Mouse (Mus musculus) adrenal gland, postnatal 25 days (tissue): Measurements from ENCODE around the gene Plekhb1. TPM values are rescaled to one million over a fixed set of nuclear protein-coding genes. Genes with fewer than 3 reads are reported as not detected.

Experiments
- DNase-seq: peaks from one replicate; pipeline ENCODE4 v3.0.0; 2021; ENCODE audit warnings: mixed read lengths
- long read RNA-seq: library from polyadenylated mRNA; stranded (forward); transcript quantifications from one replicate; pipeline ENCODE4 v2.0.0, GENCODE M21; 2021
- total RNA-seq: library from RNA; stranded (reverse); gene quantifications from 2 replicates; pipeline ENCODE4 v1.2.3, GENCODE M21; 2021

The Plekhb1 gene
- 2.1 and 3.3 TPM in 2 replicates for total RNA-seq
- long read RNA-seq, partial matches to known transcripts, result 0 of 2 reads
- long read RNA-seq, other reads (novel, unspliced or antisense), result 0 of 2 reads

GRCm38 (mm10) chr7:100662231-100662630, at the start of gene Plekhb1:
TSS of gene Plekhb1 (minus strand) at chr7:100662414.
- no peak for DNase-seq

GRCm38 (mm10) chr7:100706883-100707480, 44.8 kb upstream of the Plekhb1 start:
- DNase-seq, result no peak

GRCm38 (mm10) chr7:100706143-100706841, 44.1 kb upstream of the Plekhb1 start, which contains the start of gene Fam168a:
TSS of gene Fam168a (plus strand) at chr7:100706635.
- DNase-seq, result peak; percentile 93

GRCm38 (mm10) chr7:100699771-100700770, 37.9 kb upstream of the Plekhb1 start:
- DNase-seq, result peak; percentile 19

- DNase-seq, result no peak
These were observed 31.0 kb upstream of the Plekhb1 start for GRCm38 (mm10) chr7:100693199-100693598.

GRCm38 (mm10) chr7:100688471-100688870, 26.3 kb upstream of the Plekhb1 start:
- no peak for DNase-seq

- DNase-seq, result peak; percentile 82
These were observed 23.1 kb upstream of the Plekhb1 start for GRCm38 (mm10) chr7:100685061-100686030.

GRCm38 (mm10) chr7:100684538-100684937, 22.3 kb upstream of the Plekhb1 start:
- DNase-seq, result peak; percentile 22

GRCm38 (mm10) chr7:100684081-100684480, 21.9 kb upstream of the Plekhb1 start:
- DNase-seq, result no peak

- no peak for DNase-seq
These were observed 21.0 kb upstream of the Plekhb1 start for GRCm38 (mm10) chr7:100683241-100683640.

GRCm38 (mm10) chr7:100681132-100681531, 18.9 kb upstream of the Plekhb1 start:
- DNase-seq, result no peak

- DNase-seq, result no peak
These were observed 17.0 kb upstream of the Plekhb1 start for GRCm38 (mm10) chr7:100678948-100679880.

- no peak for DNase-seq
These were observed 15.8 kb upstream of the Plekhb1 start for GRCm38 (mm10) chr7:100678052-100678451.

- DNase-seq, result no peak
These were observed 12.7 kb upstream of the Plekhb1 start for GRCm38 (mm10) chr7:100674941-100675340.

GRCm38 (mm10) chr7:100673452-100673851, 11.2 kb upstream of the Plekhb1 start:
- no peak for DNase-seq

GRCm38 (mm10) chr7:100670646-100671045, 8.4 kb upstream of the Plekhb1 start:
- DNase-seq, result no peak

- DNase-seq, result no peak
These were observed 1.6 kb upstream of the Plekhb1 start for GRCm38 (mm10) chr7:100663729-100664304.

- DNase-seq, result peak; percentile 85
These were observed 976 bp upstream of the Plekhb1 start for GRCm38 (mm10) chr7:100663190-100663589.

GRCm38 (mm10) chr7:100661264-100661663, 950 bp downstream of the Plekhb1 start:
- DNase-seq, result no peak
